Mouse (Mus musculus): ENCODE results near the gene Rgl1. TPM values are rescaled to one million over a fixed set of nuclear protein-coding genes. Genes with fewer than 3 reads are reported as not detected.
A peak's percentile ranks its signal among the peaks of the same experiment; 100 is the strongest.

The Rgl1 gene
- total RNA-seq (2021): 100 to 1,000 TPM; 113 to 132 TPM
- long read RNA-seq, experiment 1, full-length matches to known transcripts: 59 of 179 reads
- long read RNA-seq, experiment 1, partial matches to known transcripts: 26 of 179 reads
- long read RNA-seq, experiment 1, other reads (novel, unspliced or antisense): 94 of 179 reads
- long read RNA-seq, experiment 2, full-length matches to known transcripts: 41 of 128 reads
- long read RNA-seq, experiment 2, partial matches to known transcripts: 16 of 128 reads
- long read RNA-seq, experiment 2, other reads (novel, unspliced or antisense): 71 of 128 reads

- TF ChIP-seq CTCF (IDR thresholded peaks at IDR 0.05): no peak
- peak; percentile 97 to 99 for DNase-seq (ENCODE audit: extremely low spot score in 1 of 2, low spot score in 2 of 2)
- intact Hi-C loops (cut with DNase I): loop anchor here (1.0 to 5.0 kb wide), 2 partner anchors 242 to 374 kb away; no protein-coding TSS in a partner anchor
- H3K4me3 ChIP-seq: peak within 1 kb of the TSS; percentile 81
- peak within 1 kb of the TSS; percentile 94 for H3K27ac ChIP-seq
Observed at GRCm38 (mm10) chr1:152766032-152766772, at the start of gene Rgl1, which contains the start of gene Arpc5. Gene Rgl1 (minus strand): TSS chr1:152766351. Gene Arpc5 (plus strand): TSS chr1:152766542.

- peak; percentile 28 for TF ChIP-seq CTCF (IDR thresholded peaks at IDR 0.05)
- no peak overlapping the region for H3K27ac ChIP-seq
- no peak overlapping the region for H3K4me3 ChIP-seq
- intact Hi-C loops (cut with DNase I): no loop called here
- no peak for DNase-seq (ENCODE audit: extremely low spot score in 1 of 2, low spot score in 2 of 2)
Observed at GRCm38 (mm10) chr1:152815265-152815701, 49.1 kb upstream of the Rgl1 start.

GRCm38 (mm10) chr1:152810533-152811439, 44.6 kb upstream of the Rgl1 start:
- H3K4me3 ChIP-seq: no peak overlapping the region
- intact Hi-C loops (cut with DNase I): no loop called here
- TF ChIP-seq CTCF (IDR thresholded peaks at IDR 0.05): no peak
- no peak overlapping the region for H3K27ac ChIP-seq
- DNase-seq (ENCODE audit: extremely low spot score in 1 of 2, low spot score in 2 of 2): no peak

- Histone ChIP-seq H3K4me3 (no peak overlapping the region), H3K27ac (no peak overlapping the region)
- no peak for TF ChIP-seq CTCF (IDR thresholded peaks at IDR 0.05)
- intact Hi-C loops (cut with DNase I): no loop called here
- no peak for DNase-seq (ENCODE audit: extremely low spot score in 1 of 2, low spot score in 2 of 2)
Observed at GRCm38 (mm10) chr1:152809541-152810252, 43.5 kb upstream of the Rgl1 start.

GRCm38 (mm10) chr1:152808392-152808680, 42.2 kb upstream of the Rgl1 start:
- no peak for DNase-seq (ENCODE audit: extremely low spot score in 1 of 2, low spot score in 2 of 2)

GRCm38 (mm10) chr1:152807619-152808391, 41.7 kb upstream of the Rgl1 start:
- intact Hi-C loops (cut with DNase I): no loop called here
- Histone ChIP-seq H3K4me3 (no peak overlapping the region), H3K27ac (no peak overlapping the region)
- no peak for DNase-seq (ENCODE audit: extremely low spot score in 1 of 2, low spot score in 2 of 2)
- TF ChIP-seq CTCF (IDR thresholded peaks at IDR 0.05): no peak

More at GRCm38 (mm10) chr1:152808392-152808680, 42.2 kb upstream of the Rgl1 start:
- TF ChIP-seq CTCF (IDR thresholded peaks at IDR 0.05): no peak
- Histone ChIP-seq H3K27ac (no peak overlapping the region), H3K4me3 (no peak overlapping the region)
- intact Hi-C loops (cut with DNase I): no loop called here

GRCm38 (mm10) chr1:152804907-152805306, 38.8 kb upstream of the Rgl1 start:
- no peak for TF ChIP-seq CTCF (IDR thresholded peaks at IDR 0.05)
- intact Hi-C loops (cut with DNase I): no loop called here
- DNase-seq (ENCODE audit: extremely low spot score in 1 of 2, low spot score in 2 of 2): no peak
- Histone ChIP-seq H3K27ac (no peak overlapping the region), H3K4me3 (no peak overlapping the region)

- H3K27ac ChIP-seq: no peak overlapping the region
- no peak for DNase-seq (ENCODE audit: extremely low spot score in 1 of 2, low spot score in 2 of 2)
- no peak overlapping the region for H3K4me3 ChIP-seq
- intact Hi-C loops (cut with DNase I): no loop called here
- TF ChIP-seq CTCF (IDR thresholded peaks at IDR 0.05): no peak
Observed at GRCm38 (mm10) chr1:152800633-152801176, 34.6 kb upstream of the Rgl1 start.

- intact Hi-C loops (cut with DNase I): no loop called here
- TF ChIP-seq CTCF (IDR thresholded peaks at IDR 0.05): no peak
- DNase-seq (ENCODE audit: extremely low spot score in 1 of 2, low spot score in 2 of 2): no peak
- Histone ChIP-seq H3K4me3 (no peak within 1 kb of the TSS), H3K27ac (no peak within 1 kb of the TSS)
Observed at GRCm38 (mm10) chr1:152799897-152800296, 33.7 kb upstream of the Rgl1 start, which contains the start of gene Ncf2. Gene Ncf2 (plus strand): TSS chr1:152800194.

GRCm38 (mm10) chr1:152798125-152798524, 32.0 kb upstream of the Rgl1 start:
- no peak overlapping the region for H3K27ac ChIP-seq

More at GRCm38 (mm10) chr1:152798125-152798524, 32.0 kb upstream of the Rgl1 start:
- H3K4me3 ChIP-seq: no peak overlapping the region
- DNase-seq (ENCODE audit: extremely low spot score in 1 of 2, low spot score in 2 of 2): no peak
- intact Hi-C loops (cut with DNase I): no loop called here
- TF ChIP-seq CTCF (IDR thresholded peaks at IDR 0.05): no peak
